Mouse (Mus musculus): ENCODE data around the gene Cog1. TPM values are rescaled to one million over a fixed set of nuclear protein-coding genes. Genes with fewer than 3 reads are reported as not detected.

Cog1 gene
- polyA plus RNA-seq, 1 experiment from 2014 or later = 32.4 TPM

- WGBS = 48% methylated on average over 4 of the region's 4 CpGs
- no peak overlapping the region for H3K9ac ChIP-seq (ENCODE audit: low read depth, low read length)
- H3K4me1 ChIP-seq (ENCODE audit: control insufficient read depth, insufficient read depth, low read length) = no peaks in the 10 kb centered on the region
- H3K27ac ChIP-seq (ENCODE audit: low read length) = no peak overlapping the region
- no peaks in the 10 kb centered on the region for H3K9me3 ChIP-seq (replicated peaks; ENCODE audit: control insufficient read depth, low read length, poor library complexity, severe bottlenecking)
- no peaks in the 10 kb centered on the region for H3K27me3 ChIP-seq (ENCODE audit: control insufficient read depth, insufficient read depth, low read depth, low read length)
- no peak for ATAC-seq
- no peak overlapping the region for H3K4me2 ChIP-seq (ENCODE audit: low read length)
- H3K36me3 ChIP-seq (ENCODE audit: control insufficient read depth, insufficient read depth, low read length) = peaks cover 9% of the 10 kb centered on the region
- no peak overlapping the region for H3K4me3 ChIP-seq (ENCODE audit: low read depth, low read length)
These were observed 21.2 kb upstream of the Cog1 start for GRCm38 (mm10) chr11:113627785-113628184.

GRCm38 (mm10) chr11:113630642-113631041 is 18.3 kb upstream of the Cog1 start:
- H3K9me3 ChIP-seq (replicated peaks; ENCODE audit: control insufficient read depth, low read length, poor library complexity, severe bottlenecking) = no peaks in the 10 kb centered on the region
- H3K9ac ChIP-seq (ENCODE audit: low read depth, low read length) = no peak overlapping the region
- 62% methylated on average over 7 of the region's 7 CpGs for WGBS
- H3K27ac ChIP-seq (ENCODE audit: low read length) = no peak overlapping the region
- no peak overlapping the region for H3K4me2 ChIP-seq (ENCODE audit: low read length)
- H3K27me3 ChIP-seq (ENCODE audit: control insufficient read depth, insufficient read depth, low read depth, low read length) = no peaks in the 10 kb centered on the region
- H3K4me1 ChIP-seq (ENCODE audit: control insufficient read depth, insufficient read depth, low read length) = no peaks in the 10 kb centered on the region
- no peaks in the 10 kb centered on the region for H3K36me3 ChIP-seq (ENCODE audit: control insufficient read depth, insufficient read depth, low read length)
- no peak overlapping the region for H3K4me3 ChIP-seq (ENCODE audit: low read depth, low read length)
- ATAC-seq = no peak

- no peak overlapping the region for H3K27ac ChIP-seq (ENCODE audit: low read length)
- no peak overlapping the region for H3K4me3 ChIP-seq (ENCODE audit: low read depth, low read length)
- 82% methylated on average over 8 of the region's 8 CpGs for WGBS
- H3K27me3 ChIP-seq (ENCODE audit: control insufficient read depth, insufficient read depth, low read depth, low read length) = no peaks in the 10 kb centered on the region
- ATAC-seq = no peak
- no peak overlapping the region for H3K9ac ChIP-seq (ENCODE audit: low read depth, low read length)
- no peaks in the 10 kb centered on the region for H3K4me1 ChIP-seq (ENCODE audit: control insufficient read depth, insufficient read depth, low read length)
- H3K4me2 ChIP-seq (ENCODE audit: low read length) = no peak overlapping the region
- H3K9me3 ChIP-seq (replicated peaks; ENCODE audit: control insufficient read depth, low read length, poor library complexity, severe bottlenecking) = no peaks in the 10 kb centered on the region
- no peaks in the 10 kb centered on the region for H3K36me3 ChIP-seq (ENCODE audit: control insufficient read depth, insufficient read depth, low read length)
These were observed 17.7 kb upstream of the Cog1 start for GRCm38 (mm10) chr11:113631302-113631701.

GRCm38 (mm10) chr11:113631862-113632261 is 17.1 kb upstream of the Cog1 start:
- 81% methylated on average over 8 of the region's 8 CpGs for WGBS
- H3K27me3 ChIP-seq (ENCODE audit: control insufficient read depth, insufficient read depth, low read depth, low read length) = no peaks in the 10 kb centered on the region

GRCm38 (mm10) chr11:113632303-113632702 is 16.7 kb upstream of the Cog1 start:
- Histone ChIP-seq H3K4me3 (ENCODE audit: low read depth, low read length) (no peak overlapping the region), H3K9me3 (replicated peaks; ENCODE audit: control insufficient read depth, low read length, poor library complexity, severe bottlenecking) (no peaks in the 10 kb centered on the region), H3K4me2 (ENCODE audit: low read length) (no peak overlapping the region), H3K36me3 (ENCODE audit: control insufficient read depth, insufficient read depth, low read length) (no peaks in the 10 kb centered on the region), H3K9ac (ENCODE audit: low read depth, low read length) (no peak overlapping the region), H3K4me1 (ENCODE audit: control insufficient read depth, insufficient read depth, low read length) (no peaks in the 10 kb centered on the region), H3K27me3 (ENCODE audit: control insufficient read depth, insufficient read depth, low read depth, low read length) (no peaks in the 10 kb centered on the region), H3K27ac (ENCODE audit: low read length) (no peak overlapping the region)
- WGBS = 81% methylated on average over 7 of the region's 7 CpGs
- no peak for ATAC-seq

More at GRCm38 (mm10) chr11:113631862-113632261, 17.1 kb upstream of the Cog1 start:
- H3K4me3 ChIP-seq (ENCODE audit: low read depth, low read length) = no peak overlapping the region
- no peak overlapping the region for H3K9ac ChIP-seq (ENCODE audit: low read depth, low read length)
- H3K4me1 ChIP-seq (ENCODE audit: control insufficient read depth, insufficient read depth, low read length) = no peaks in the 10 kb centered on the region
- no peak overlapping the region for H3K4me2 ChIP-seq (ENCODE audit: low read length)
- ATAC-seq = no peak
- H3K9me3 ChIP-seq (replicated peaks; ENCODE audit: control insufficient read depth, low read length, poor library complexity, severe bottlenecking) = no peaks in the 10 kb centered on the region
- H3K27ac ChIP-seq (ENCODE audit: low read length) = no peak overlapping the region
- H3K36me3 ChIP-seq (ENCODE audit: control insufficient read depth, insufficient read depth, low read length) = no peaks in the 10 kb centered on the region

- 84% methylated on average over 5 of the region's 5 CpGs for WGBS
- H3K4me1 ChIP-seq (ENCODE audit: control insufficient read depth, insufficient read depth, low read length) = no peaks in the 10 kb centered on the region
- H3K4me3 ChIP-seq (ENCODE audit: low read depth, low read length) = no peak overlapping the region
- H3K9me3 ChIP-seq (replicated peaks; ENCODE audit: control insufficient read depth, low read length, poor library complexity, severe bottlenecking) = no peaks in the 10 kb centered on the region
- no peak overlapping the region for H3K27ac ChIP-seq (ENCODE audit: low read length)
- H3K4me2 ChIP-seq (ENCODE audit: low read length) = no peak overlapping the region
- no peak for ATAC-seq
- no peaks in the 10 kb centered on the region for H3K27me3 ChIP-seq (ENCODE audit: control insufficient read depth, insufficient read depth, low read depth, low read length)
- H3K36me3 ChIP-seq (ENCODE audit: control insufficient read depth, insufficient read depth, low read length) = no peaks in the 10 kb centered on the region
- H3K9ac ChIP-seq (ENCODE audit: low read depth, low read length) = no peak overlapping the region
These were observed 15.6 kb upstream of the Cog1 start for GRCm38 (mm10) chr11:113633398-113633797.

GRCm38 (mm10) chr11:113634699-113635121 is 14.3 kb upstream of the Cog1 start:
- WGBS = 62% methylated on average over 10 of the region's 10 CpGs
- no peaks in the 10 kb centered on the region for H3K36me3 ChIP-seq (ENCODE audit: control insufficient read depth, insufficient read depth, low read length)
- no peaks in the 10 kb centered on the region; the same call in 1 of the 2 replicates for H3K9me3 ChIP-seq (replicated peaks; ENCODE audit: control insufficient read depth, low read length, poor library complexity, severe bottlenecking)
- no peaks in the 10 kb centered on the region for H3K4me1 ChIP-seq (ENCODE audit: control insufficient read depth, insufficient read depth, low read length)
- H3K4me3 ChIP-seq (ENCODE audit: low read depth, low read length) = no peak overlapping the region
- H3K9ac ChIP-seq (ENCODE audit: low read depth, low read length) = no peak overlapping the region
- H3K27me3 ChIP-seq (ENCODE audit: control insufficient read depth, insufficient read depth, low read depth, low read length) = no peaks in the 10 kb centered on the region
- no peak overlapping the region for H3K4me2 ChIP-seq (ENCODE audit: low read length)
- no peak overlapping the region for H3K27ac ChIP-seq (ENCODE audit: low read length)
- no peak for ATAC-seq

GRCm38 (mm10) chr11:113638680-113639079 is 10.3 kb upstream of the Cog1 start:
- no peaks in the 10 kb centered on the region for H3K27me3 ChIP-seq (ENCODE audit: control insufficient read depth, insufficient read depth, low read depth, low read length)
- no peak overlapping the region for H3K4me3 ChIP-seq (ENCODE audit: low read depth, low read length)
- H3K27ac ChIP-seq (ENCODE audit: low read length) = no peak overlapping the region
- H3K36me3 ChIP-seq (ENCODE audit: control insufficient read depth, insufficient read depth, low read length) = no peaks in the 10 kb centered on the region
- no peaks in the 10 kb centered on the region for H3K4me1 ChIP-seq (ENCODE audit: control insufficient read depth, insufficient read depth, low read length)
- H3K9me3 ChIP-seq (replicated peaks; ENCODE audit: control insufficient read depth, low read length, poor library complexity, severe bottlenecking) = no peaks in the 10 kb centered on the region; the same call in 1 of the 2 replicates
- no peak for ATAC-seq
- no peak overlapping the region for H3K9ac ChIP-seq (ENCODE audit: low read depth, low read length)
- no peak overlapping the region for H3K4me2 ChIP-seq (ENCODE audit: low read length)
- 93% methylated on average over 12 of the region's 12 CpGs for WGBS

- Histone ChIP-seq H3K4me2 (ENCODE audit: low read length) (no peak overlapping the region), H3K36me3 (ENCODE audit: control insufficient read depth, insufficient read depth, low read length) (no peaks in the 10 kb centered on the region), H3K27me3 (ENCODE audit: control insufficient read depth, insufficient read depth, low read depth, low read length) (no peaks in the 10 kb centered on the region), H3K4me3 (ENCODE audit: low read depth, low read length) (no peak overlapping the region), H3K27ac (ENCODE audit: low read length) (no peak overlapping the region), H3K9ac (ENCODE audit: low read depth, low read length) (no peak overlapping the region), H3K9me3 (replicated peaks; ENCODE audit: control insufficient read depth, low read length, poor library complexity, severe bottlenecking) (no peaks in the 10 kb centered on the region), H3K4me1 (ENCODE audit: control insufficient read depth, insufficient read depth, low read length) (peaks cover 5% of the 10 kb centered on the region)
- no peak for ATAC-seq
- WGBS = 86% methylated on average over 3 of the region's 3 CpGs
These were observed 3.8 kb upstream of the Cog1 start for GRCm38 (mm10) chr11:113645181-113645580.
